Mouse (Mus musculus): ENCODE measurements around the gene Tubgcp4. TPM values are rescaled to one million over a fixed set of nuclear protein-coding genes. Genes with fewer than 3 reads are reported as not detected.

Tubgcp4 gene
- 10.3 and 12.0 TPM in 2 replicates for polyA plus RNA-seq (2012; rRNA removed)

GRCm38 (mm10) chr2:121170481-121170971 is at the start of gene Tubgcp4:
Gene Tubgcp4 (plus strand): TSS chr2:121170654.

GRCm38 (mm10) chr2:121140018-121140882 is 30.2 kb upstream of the Tubgcp4 start, which contains the start of the genes Adal and Lcmt2:
Gene Adal (plus strand): TSS chr2:121140428.
Gene Lcmt2 (minus strand): TSS chr2:121140653.

GRCm38 (mm10) chr2:121170980-121171742 is 707 bp downstream of the Tubgcp4 start, which contains the start of gene Zscan29:
Gene Zscan29 (minus strand): TSS chr2:121171125.

Other genes with a start within 250 kb of the Tubgcp4 start
- 4.7 and 4.9 TPM in 2 replicates for gene Ubr1, start 199.9 kb upstream of the Tubgcp4 start, polyA plus RNA-seq (2012; rRNA removed)
- 2.6 and 2.9 TPM in 2 replicates for gene Tmem62, start 193.6 kb upstream of the Tubgcp4 start, polyA plus RNA-seq (2012; rRNA removed)
- gene Ccndbp1, start 162.3 kb upstream of the Tubgcp4 start, polyA plus RNA-seq (2012; rRNA removed) = 36.8 and 37.1 TPM in 2 replicates
- 62.5 and 68.7 TPM in 2 replicates for gene Epb42, start 133.6 kb upstream of the Tubgcp4 start, polyA plus RNA-seq (2012; rRNA removed)
- gene Tgm5, start 84.8 kb upstream of the Tubgcp4 start, polyA plus RNA-seq (2012; rRNA removed) = not detected in 2 replicates
- 0.01 TPM in 1 of 2 replicates, not detected in the other for gene Tgm7, start 60.9 kb upstream of the Tubgcp4 start, polyA plus RNA-seq (2012; rRNA removed)
- 4.3 and 4.8 TPM in 2 replicates for gene Adal, start 30.2 kb upstream of the Tubgcp4 start, polyA plus RNA-seq (2012; rRNA removed)
- gene Lcmt2, start 30.0 kb upstream of the Tubgcp4 start, polyA plus RNA-seq (2012; rRNA removed) = 4.1 and 4.3 TPM in 2 replicates
- 2.5 and 2.7 TPM in 2 replicates for gene Zscan29, start 471 bp downstream of the Tubgcp4 start, polyA plus RNA-seq (2012; rRNA removed)
- 14.3 and 18.7 TPM in 2 replicates for gene Trp53bp1, start 100.8 kb downstream of the Tubgcp4 start, polyA plus RNA-seq (2012; rRNA removed)
- 0.03 and 0.12 TPM in 2 replicates for gene Map1a, start 118.9 kb downstream of the Tubgcp4 start, polyA plus RNA-seq (2012; rRNA removed)
- gene Ppip5k1, start 184.7 kb downstream of the Tubgcp4 start, polyA plus RNA-seq (2012; rRNA removed) = 2.9 and 3.3 TPM in 2 replicates
- gene Ckmt1, start 187.1 kb downstream of the Tubgcp4 start, polyA plus RNA-seq (2012; rRNA removed) = 0.32 and 1.6 TPM in 2 replicates
- not detected in 2 replicates for gene Strc, start 216.5 kb downstream of the Tubgcp4 start, polyA plus RNA-seq (2012; rRNA removed)
- 154 and 162 TPM in 2 replicates for gene Pdia3, start 243.1 kb downstream of the Tubgcp4 start, polyA plus RNA-seq (2012; rRNA removed)
- 0.89 and 1.0 TPM in 2 replicates for gene Catsper2, start 243.1 kb downstream of the Tubgcp4 start, polyA plus RNA-seq (2012; rRNA removed)

Measured in liver, embryonic 18 days (tissue).